Mouse (Mus musculus): ENCODE measurements around the gene Ralgds. TPM values are rescaled to one million over a fixed set of nuclear protein-coding genes. Genes with fewer than 3 reads are reported as not detected.
A peak's percentile ranks its signal among the peaks of the same experiment; 100 is the strongest.

Gene Ralgds
- polyA plus RNA-seq, 1 experiment = not detected

DNA sequence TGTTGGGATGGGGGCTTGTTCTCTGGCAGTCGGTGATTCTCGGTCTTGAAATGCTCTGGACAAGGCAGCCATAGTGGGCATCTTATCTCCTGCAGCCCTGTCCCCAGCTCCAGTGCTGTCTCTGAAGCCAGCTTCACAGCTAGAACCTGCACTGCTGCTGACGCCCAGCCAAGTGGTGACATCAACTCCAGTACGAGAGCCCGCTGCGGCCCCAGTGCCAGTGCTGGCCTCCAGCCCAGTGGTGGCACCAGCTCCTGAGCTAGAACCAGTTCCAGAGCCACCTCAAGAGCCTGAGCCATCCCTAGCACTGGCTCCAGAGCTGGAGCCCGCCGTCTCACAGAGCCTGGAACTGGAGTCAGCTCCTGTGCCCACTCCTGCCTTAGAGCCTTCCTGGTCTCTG is 31.0 kb downstream of the Ralgds start:
- Histone ChIP-seq H3K4me1 (ENCODE audit: control insufficient read depth, insufficient read depth, low read length) (peaks cover 32% of the 10 kb centered on the region), H3K27ac (ENCODE audit: insufficient read depth, low read depth, low read length) (no peak overlapping the region), H3K4me3 (ENCODE audit: insufficient read depth, low read depth, low read length) (no peak overlapping the region)
- 56% methylated on average over 8 of the region's 8 CpGs for WGBS
- TF ChIP-seq CTCF (IDR thresholded peaks at IDR 0.05; ENCODE audit: insufficient read depth, low read depth, low read length) (no peak), POLR2A (IDR thresholded peaks at IDR 0.05; ENCODE audit: insufficient read depth, low read depth, low read length) (no peak)

DNA sequence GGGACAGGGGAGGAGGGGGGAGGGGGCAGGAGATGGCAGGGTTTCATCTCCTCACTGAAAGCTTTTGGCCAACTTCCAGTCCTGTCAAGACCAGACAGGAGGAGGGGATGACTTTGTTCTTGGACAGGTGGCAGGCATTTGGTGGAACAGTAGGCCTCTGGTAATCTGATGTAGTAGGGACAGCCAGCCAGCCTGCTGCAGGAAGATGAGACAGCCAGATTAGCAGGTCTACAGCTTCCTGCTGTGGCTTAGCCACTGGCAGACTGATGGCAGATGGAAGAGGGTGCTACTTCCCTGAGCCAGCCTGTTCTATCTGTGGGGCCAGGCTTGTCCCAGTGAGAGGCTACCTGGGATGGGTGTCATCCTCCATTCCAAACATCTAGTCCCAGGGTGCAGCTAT is 33.1 kb downstream of the Ralgds start:
- H3K4me3 ChIP-seq (ENCODE audit: insufficient read depth, low read depth, low read length) = no peak overlapping the region
- no peak overlapping the region for H3K27ac ChIP-seq (ENCODE audit: insufficient read depth, low read depth, low read length)
- no peak for TF ChIP-seq CTCF (IDR thresholded peaks at IDR 0.05; ENCODE audit: insufficient read depth, low read depth, low read length)
- TF ChIP-seq POLR2A (IDR thresholded peaks at IDR 0.05; ENCODE audit: insufficient read depth, low read depth, low read length) = no peak
- peaks cover 16% of the 10 kb centered on the region; the same call in 1 of the 2 replicates for H3K4me1 ChIP-seq (ENCODE audit: control insufficient read depth, insufficient read depth, low read length)

- H3K4me3 ChIP-seq (ENCODE audit: insufficient read depth, low read depth, low read length) = no peak overlapping the region
- 83% methylated on average over 6 of the region's 6 CpGs for WGBS
- no peak overlapping the region for H3K27ac ChIP-seq (ENCODE audit: insufficient read depth, low read depth, low read length)
- H3K4me1 ChIP-seq (ENCODE audit: control insufficient read depth, insufficient read depth, low read length) = peaks cover 16% of the 10 kb centered on the region; the same call in 1 of the 2 replicates
- TF ChIP-seq POLR2A (IDR thresholded peaks at IDR 0.05; ENCODE audit: insufficient read depth, low read depth, low read length) (no peak), CTCF (IDR thresholded peaks at IDR 0.05; ENCODE audit: insufficient read depth, low read depth, low read length) (no peak)
These were observed 33.6 kb downstream of the Ralgds start for GRCm38 (mm10) chr2:28546560-28546959.

DNA sequence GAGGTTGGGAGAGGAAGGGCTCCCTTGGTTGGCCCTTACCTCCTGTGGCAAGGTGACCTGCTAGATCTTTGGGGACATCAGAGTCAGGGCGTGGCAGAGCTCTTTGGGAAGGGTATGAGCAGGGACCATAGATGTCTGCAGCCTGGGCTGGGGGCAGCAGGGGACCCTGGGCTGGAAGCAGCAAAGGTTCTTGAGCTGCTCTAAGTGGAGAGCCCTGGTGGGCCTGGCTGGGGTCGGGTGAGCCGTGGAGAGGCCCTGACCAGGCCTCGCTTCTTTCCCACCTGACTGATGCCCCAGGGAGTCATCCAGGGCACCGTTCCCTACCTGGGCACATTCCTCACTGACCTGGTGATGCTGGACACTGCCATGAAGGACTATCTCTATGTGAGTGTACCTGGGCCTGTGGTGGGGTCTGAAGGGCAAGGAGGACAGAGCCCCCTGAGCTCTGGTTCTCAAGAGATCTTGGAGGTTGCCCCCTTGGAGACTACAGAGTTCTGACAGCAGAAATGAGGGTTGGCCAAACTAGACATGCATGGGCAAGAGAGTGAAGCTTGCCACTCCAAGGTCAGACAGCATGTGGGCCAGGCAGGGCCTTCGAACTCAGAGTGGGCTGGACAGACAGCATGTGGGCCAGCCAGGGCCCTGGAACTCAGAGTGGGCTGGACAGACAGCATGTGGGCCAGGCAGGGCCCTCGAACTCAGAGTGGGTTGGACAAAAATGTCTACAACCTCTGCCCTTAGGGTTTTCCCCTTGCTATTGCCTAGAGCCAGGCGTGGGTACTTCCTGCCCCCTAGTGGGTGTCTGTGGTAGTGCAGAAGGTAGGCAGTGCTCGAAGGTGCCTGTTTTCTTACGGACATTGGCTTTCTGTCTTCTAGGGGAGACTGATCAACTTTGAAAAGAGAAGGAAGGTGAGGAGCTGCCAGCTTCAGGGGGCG is 34.6 kb downstream of the Ralgds start:
- Histone ChIP-seq H3K4me1 (ENCODE audit: control insufficient read depth, insufficient read depth, low read length) (peaks cover 16% of the 10 kb centered on the region; the same call in 1 of the 2 replicates), H3K4me3 (ENCODE audit: insufficient read depth, low read depth, low read length) (no peak overlapping the region), H3K27ac (ENCODE audit: insufficient read depth, low read depth, low read length) (no peak overlapping the region)
- TF ChIP-seq POLR2A (IDR thresholded peaks at IDR 0.05; ENCODE audit: insufficient read depth, low read depth, low read length) (no peak), CTCF (IDR thresholded peaks at IDR 0.05; ENCODE audit: insufficient read depth, low read depth, low read length) (peak; percentile 45)
- WGBS = 51% methylated on average over 11 of the region's 11 CpGs

DNA sequence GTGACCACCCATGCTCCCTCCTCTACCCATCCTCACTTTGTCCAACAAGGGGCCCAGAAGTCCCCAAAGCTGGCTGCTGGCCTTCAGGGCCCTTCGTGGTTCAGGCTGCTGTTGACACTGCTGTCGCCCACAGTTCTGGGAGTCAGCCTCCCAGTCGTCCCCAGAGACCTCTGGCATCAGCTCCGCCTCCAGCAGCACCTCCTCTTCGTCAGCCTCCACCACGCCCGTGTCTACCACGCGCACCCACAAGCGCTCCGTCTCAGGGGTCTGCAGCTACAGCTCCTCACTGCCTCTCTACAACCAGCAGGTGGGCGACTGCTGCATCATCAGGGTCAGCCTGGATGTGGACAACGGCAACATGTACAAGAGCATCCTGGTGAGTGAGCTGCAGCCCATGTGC is 36.2 kb downstream of the Ralgds start:
- no peak overlapping the region for H3K27ac ChIP-seq (ENCODE audit: insufficient read depth, low read depth, low read length)
- 86% methylated on average over 13 of the region's 13 CpGs for WGBS
- H3K4me3 ChIP-seq (ENCODE audit: insufficient read depth, low read depth, low read length) = no peak overlapping the region
- peaks cover 6% of the 10 kb centered on the region; the same call in 1 of the 2 replicates for H3K4me1 ChIP-seq (ENCODE audit: control insufficient read depth, insufficient read depth, low read length)
- TF ChIP-seq CTCF (IDR thresholded peaks at IDR 0.05; ENCODE audit: insufficient read depth, low read depth, low read length) = no peak
- TF ChIP-seq POLR2A (IDR thresholded peaks at IDR 0.05; ENCODE audit: insufficient read depth, low read depth, low read length) = no peak

DNA sequence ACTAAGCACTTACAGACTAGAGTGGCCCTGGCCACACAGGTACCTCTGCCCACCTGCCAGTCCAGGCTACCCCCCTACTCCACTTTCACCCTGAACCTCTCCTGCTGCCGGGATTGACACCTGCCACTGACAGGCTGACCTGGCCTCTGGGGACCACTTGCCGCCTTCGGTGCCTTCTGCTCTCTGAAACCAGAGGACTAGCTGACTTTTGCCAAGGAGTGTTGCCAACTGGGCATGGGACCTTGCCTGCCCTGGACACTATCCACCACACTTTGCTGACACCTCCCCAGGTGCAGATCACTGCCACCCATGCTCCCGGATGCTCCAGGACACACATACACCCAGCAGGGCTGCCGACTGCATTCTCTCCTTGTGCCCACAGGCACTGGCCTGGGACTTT is 39.4 kb downstream of the Ralgds start:
- Histone ChIP-seq H3K4me1 (ENCODE audit: control insufficient read depth, insufficient read depth, low read length) (no peaks in the 10 kb centered on the region), H3K4me3 (ENCODE audit: insufficient read depth, low read depth, low read length) (no peak overlapping the region), H3K27ac (ENCODE audit: insufficient read depth, low read depth, low read length) (no peak overlapping the region)
- 95% methylated on average over 5 of the region's 5 CpGs for WGBS
- TF ChIP-seq CTCF (IDR thresholded peaks at IDR 0.05; ENCODE audit: insufficient read depth, low read depth, low read length) (no peak), POLR2A (IDR thresholded peaks at IDR 0.05; ENCODE audit: insufficient read depth, low read depth, low read length) (no peak)

DNA sequence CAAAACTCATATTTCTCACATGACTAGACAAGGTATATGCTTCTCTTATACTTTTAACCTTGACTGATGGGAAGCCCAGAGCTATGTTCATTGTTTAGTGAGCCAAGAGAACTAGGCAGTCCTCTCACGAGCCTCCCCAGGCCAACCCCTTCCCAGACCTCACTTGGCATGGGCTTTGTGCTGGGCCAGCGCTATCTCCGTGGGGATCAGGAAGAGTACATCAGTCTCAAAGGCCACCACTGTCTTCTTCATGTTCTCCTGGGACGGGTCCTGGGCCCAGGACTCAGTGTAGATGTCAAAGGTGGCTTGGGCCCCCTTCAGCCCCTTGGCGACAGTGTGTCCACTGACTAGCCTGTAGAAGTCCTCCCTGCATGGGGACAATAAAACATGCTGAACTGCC is 44.5 kb downstream of the Ralgds start:
- H3K4me3 ChIP-seq (ENCODE audit: insufficient read depth, low read depth, low read length) = no peak overlapping the region
- no peaks in the 10 kb centered on the region for H3K4me1 ChIP-seq (ENCODE audit: control insufficient read depth, insufficient read depth, low read length)
- no peak overlapping the region for H3K27ac ChIP-seq (ENCODE audit: insufficient read depth, low read depth, low read length)
- WGBS = 79% methylated on average over 5 of the region's 5 CpGs
- no peak for TF ChIP-seq CTCF (IDR thresholded peaks at IDR 0.05; ENCODE audit: insufficient read depth, low read depth, low read length)
- TF ChIP-seq POLR2A (IDR thresholded peaks at IDR 0.05; ENCODE audit: insufficient read depth, low read depth, low read length) = no peak

- no peak for TF ChIP-seq CTCF (IDR thresholded peaks at IDR 0.05; ENCODE audit: insufficient read depth, low read depth, low read length)
- TF ChIP-seq POLR2A (IDR thresholded peaks at IDR 0.05; ENCODE audit: insufficient read depth, low read depth, low read length) = no peak
- no peak within 1 kb of the TSS for H3K27ac ChIP-seq (ENCODE audit: insufficient read depth, low read depth, low read length)
- H3K4me3 ChIP-seq (ENCODE audit: insufficient read depth, low read depth, low read length) = no peak within 1 kb of the TSS
- 75% methylated on average over 6 of the region's 6 CpGs for WGBS
- no peaks in the 10 kb centered on the region for H3K4me1 ChIP-seq (ENCODE audit: control insufficient read depth, insufficient read depth, low read length)
These were observed 50.4 kb downstream of the Ralgds start, which contains the start of gene Cel for GRCm38 (mm10) chr2:28563303-28563702. TSS of gene Cel (minus strand) at chr2:28563403.

GRCm38 (mm10) chr2:28563830-28564229 is 50.9 kb downstream of the Ralgds start:
- no peaks in the 10 kb centered on the region for H3K4me1 ChIP-seq (ENCODE audit: control insufficient read depth, insufficient read depth, low read length)
- H3K27ac ChIP-seq (ENCODE audit: insufficient read depth, low read depth, low read length) = no peak overlapping the region
- H3K4me3 ChIP-seq (ENCODE audit: insufficient read depth, low read depth, low read length) = no peak overlapping the region
- TF ChIP-seq CTCF (IDR thresholded peaks at IDR 0.05; ENCODE audit: insufficient read depth, low read depth, low read length) = no peak
- no peak for TF ChIP-seq POLR2A (IDR thresholded peaks at IDR 0.05; ENCODE audit: insufficient read depth, low read depth, low read length)
